Mouse (Mus musculus) small intestine, adult 2 months (tissue): ENCODE measurements around the gene Hrk. TPM values are rescaled to one million over a fixed set of nuclear protein-coding genes. Genes with fewer than 3 reads are reported as not detected.

Source experiments
- H3K27ac ChIP-seq: fragments of 200-500 bp; 2 replicates; pipeline ENCODE4 v1.5.1; 2012; ENCODE audit warnings: low read depth, low read length, control low read depth, inconsistent platforms; ENCODE audit not compliant: insufficient read depth
- H3K27me3 ChIP-seq: fragments of 200-500 bp; 2 replicates; pipeline ENCODE4 v1.6.1; 2012; ENCODE audit warnings: mild to moderate bottlenecking, moderate library complexity, low read length, inconsistent platforms; ENCODE audit not compliant: control insufficient read depth, insufficient read depth
- H3K36me3 ChIP-seq: fragments of 200-500 bp; 2 replicates; pipeline ENCODE4 v1.6.1; 2012; ENCODE audit warnings: mild to moderate bottlenecking, low read length, control low read depth, inconsistent platforms; ENCODE audit not compliant: control insufficient read depth, insufficient read depth
- H3K4me1 ChIP-seq: fragments of 200-500 bp; 2 replicates; pipeline ENCODE4 v1.6.1; 2012; ENCODE audit warnings: low read length, inconsistent platforms, mixed read lengths; ENCODE audit not compliant: control insufficient read depth, insufficient read depth, insufficient read length
- H3K4me3 ChIP-seq: fragments of 200-500 bp; 2 replicates; pipeline ENCODE4 v1.5.1; 2012; ENCODE audit warnings: low read depth, mild to moderate bottlenecking, control low read depth, inconsistent platforms, low read length, moderate library complexity
- CTCF ChIP-seq: fragments of 200-500 bp; IDR thresholded peaks from 2 replicates; pipeline ENCODE4 v1.5.1; 2012; ENCODE audit warnings: low read depth, mild to moderate bottlenecking, control low read depth, inconsistent platforms, low read length, moderate library complexity, mixed read lengths; ENCODE audit not compliant: insufficient replicate concordance, insufficient read length; ENCODE audit errors: extremely low read depth
- POLR2A ChIP-seq: fragments of 200-500 bp; IDR thresholded peaks from 2 replicates; pipeline ENCODE4 v1.6.1; 2012; ENCODE audit warnings: low read depth, mild to moderate bottlenecking, control low read depth, inconsistent platforms, low read length, moderate library complexity
- WGBS: fragments of 180-500 bp; shearing (Covaris S2); methylation state at CpG from one replicate; pipeline ENCODE4 v1.1.7; 2018; 5-methylcytosine and 5-hydroxymethylcytosine counted together
- polyA plus RNA-seq: library from polyadenylated mRNA; depleted of rRNA; stranded (reverse); fragments of >200 nt; gene quantifications from 2 replicates; pipeline ENCODE4 v1.2.3, GENCODE M21; 2012; rRNA removed

Hrk gene
- polyA plus RNA-seq, 1 experiment = not detected

- no peak overlapping the region for H3K4me3 ChIP-seq
- no peak overlapping the region for H3K27ac ChIP-seq
- peaks cover 6% of the 10 kb centered on the region for H3K4me1 ChIP-seq
- WGBS = 68% methylated on average over 6 of the region's 6 CpGs
- 0 out of 2 replicates have a peak, but pooled peaks cover 4% of the 10 kb centered on the region for H3K27me3 ChIP-seq
- no peak for TF ChIP-seq CTCF
- TF ChIP-seq POLR2A = no peak
- H3K36me3 ChIP-seq = no peaks in the 10 kb centered on the region
Observed at GRCm38 (mm10) chr5:118217410-118217809, 53.0 kb downstream of the Hrk start.

- Histone ChIP-seq H3K4me1 (no peaks in the 10 kb centered on the region), H3K4me3 (no peak overlapping the region), H3K36me3 (no peaks in the 10 kb centered on the region), H3K27me3 (no peaks in the 10 kb centered on the region), H3K27ac (no peak overlapping the region)
- TF ChIP-seq CTCF (no peak), POLR2A (no peak)
- WGBS = 59% methylated on average over 9 of the region's 9 CpGs
Observed at GRCm38 (mm10) chr5:118223142-118223757, 58.8 kb downstream of the Hrk start.

GRCm38 (mm10) chr5:118230071-118230611 is 65.7 kb downstream of the Hrk start:
- WGBS = 90% methylated on average over 13 of the region's 13 CpGs
- H3K4me3 ChIP-seq = no peak overlapping the region
- H3K36me3 ChIP-seq = no peaks in the 10 kb centered on the region
- no peak overlapping the region for H3K27ac ChIP-seq
- TF ChIP-seq CTCF = no peak
- no peak for TF ChIP-seq POLR2A
- no peaks in the 10 kb centered on the region for H3K4me1 ChIP-seq
- H3K27me3 ChIP-seq = no peaks in the 10 kb centered on the region

- Histone ChIP-seq H3K36me3 (no peaks in the 10 kb centered on the region), H3K4me3 (no peak overlapping the region), H3K4me1 (no peaks in the 10 kb centered on the region), H3K27me3 (no peaks in the 10 kb centered on the region), H3K27ac (no peak overlapping the region)
- no peak for TF ChIP-seq POLR2A
- TF ChIP-seq CTCF = no peak
- WGBS = 82% methylated on average over 12 of the region's 12 CpGs
Observed at GRCm38 (mm10) chr5:118236891-118237290, 72.4 kb downstream of the Hrk start.

Other genes starting within 250 kb of the Hrk start
- 9.6 and 12.9 TPM in 2 replicates for gene Fbxo21, start 187.9 kb upstream of the Hrk start, polyA plus RNA-seq
- gene Tesc, start 136.9 kb upstream of the Hrk start, polyA plus RNA-seq = 9.8 and 25.5 TPM in 2 replicates
- gene Fbxw8, start 9.2 kb upstream of the Hrk start, polyA plus RNA-seq = 15.9 and 28.3 TPM in 2 replicates
- 0.98 and 1.2 TPM in 2 replicates for gene Rnft2, start 80.5 kb downstream of the Hrk start, polyA plus RNA-seq
- gene 2410131K14Rik, start 80.6 kb downstream of the Hrk start, polyA plus RNA-seq = 2.4 and 3.8 TPM in 2 replicates